Mouse (Mus musculus) layer of hippocampus, adult 2 months (tissue): ENCODE measurements around the gene Hist1h2bn. TPM values are rescaled to one million over a fixed set of nuclear protein-coding genes. Genes with fewer than 3 reads are reported as not detected.
"Not testable (repeated sequence)": the region's sequence is repeated elsewhere in the genome, so short reads cannot be mapped to it uniquely, and the experiment has no call there.

Experiments used
- DNase-seq, 2 experiments: peaks; one replicate each; pipeline ENCODE4 v3.0.0; 2022; ENCODE audit warnings: low spot score in 2 of 2
- H3K27ac ChIP-seq: fragments of 200-600 bp; 2 replicates; pipeline ENCODE4 v1.8.1; 2022
- H3K4me3 ChIP-seq: fragments of 200-600 bp; 2 replicates; pipeline ENCODE4 v1.8.1; 2022; ENCODE audit warnings: mild to moderate bottlenecking
- CTCF ChIP-seq: fragments of 200-600 bp; conservative IDR thresholded peaks from 2 replicates; pipeline ENCODE4 v1.8.1; 2022; ENCODE audit warnings: antibody characterized with exemption, mild to moderate bottlenecking, moderate library complexity
- total RNA-seq, 2 experiments: library from RNA; stranded (reverse); gene quantifications; 2 replicates each; pipeline ENCODE4 v1.2.3; 2021

Gene Hist1h2bn
- total RNA-seq, 2 experiments from 2014 or later: 8.3 to 9.4 TPM

DNA sequence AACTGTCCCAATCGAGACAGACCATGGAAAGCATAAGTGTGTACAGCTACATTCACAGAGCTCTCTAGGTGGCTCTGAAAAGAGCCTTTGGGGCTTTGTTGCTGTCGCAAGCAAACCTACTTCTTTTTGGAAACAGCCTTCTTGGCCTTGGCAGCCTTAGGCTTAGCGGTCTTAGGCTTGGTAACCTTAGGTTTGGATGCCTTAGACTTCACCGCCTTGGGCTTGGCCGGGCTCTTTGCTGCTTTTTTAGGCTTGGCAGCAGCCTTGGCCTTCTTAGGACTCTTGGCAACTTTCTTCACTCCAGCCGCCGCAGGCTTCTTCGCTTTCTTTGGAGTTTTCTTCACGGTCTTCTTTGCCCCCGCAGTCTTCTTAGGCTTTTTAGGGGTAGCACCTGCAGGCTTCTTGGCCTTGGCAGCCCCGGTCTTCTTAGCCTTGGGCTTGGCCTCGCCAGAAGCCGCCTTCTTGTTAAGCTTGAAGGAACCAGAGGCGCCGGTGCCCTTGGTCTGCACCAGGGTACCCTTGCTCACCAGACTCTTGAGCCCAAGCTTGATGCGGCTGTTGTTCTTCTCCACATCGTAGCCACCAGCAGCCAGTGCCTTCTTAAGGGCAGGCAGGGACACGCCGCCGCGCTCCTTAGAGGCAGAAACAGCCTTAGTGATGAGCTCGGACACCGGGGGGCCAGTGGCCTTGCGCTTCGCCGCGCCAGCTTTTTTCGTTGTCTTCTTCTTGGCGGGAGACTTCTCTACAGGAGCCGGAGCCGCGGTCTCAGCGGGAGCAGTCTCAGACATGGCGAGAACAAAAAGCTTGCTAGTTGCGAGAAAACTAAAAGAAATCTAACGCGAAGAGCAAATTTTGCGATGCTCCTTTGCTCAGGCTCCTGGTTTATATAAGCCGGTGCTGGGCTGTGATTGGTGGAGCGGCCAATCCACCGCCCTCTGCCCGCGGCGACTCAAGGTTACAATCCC is 26.1 kb downstream of the Hist1h2bn start, which contains the start of gene Hist1h1b:
TSS of gene Hist1h1b (minus strand) at position 859 of the 965 bp plus-strand sequence.
- TF ChIP-seq CTCF: no peak
- peak within 1 kb of the TSS; percentile 80 for H3K27ac ChIP-seq
- DNase-seq: peak; percentile 23 to 49
- H3K4me3 ChIP-seq: peak within 1 kb of the TSS; percentile 64

DNA sequence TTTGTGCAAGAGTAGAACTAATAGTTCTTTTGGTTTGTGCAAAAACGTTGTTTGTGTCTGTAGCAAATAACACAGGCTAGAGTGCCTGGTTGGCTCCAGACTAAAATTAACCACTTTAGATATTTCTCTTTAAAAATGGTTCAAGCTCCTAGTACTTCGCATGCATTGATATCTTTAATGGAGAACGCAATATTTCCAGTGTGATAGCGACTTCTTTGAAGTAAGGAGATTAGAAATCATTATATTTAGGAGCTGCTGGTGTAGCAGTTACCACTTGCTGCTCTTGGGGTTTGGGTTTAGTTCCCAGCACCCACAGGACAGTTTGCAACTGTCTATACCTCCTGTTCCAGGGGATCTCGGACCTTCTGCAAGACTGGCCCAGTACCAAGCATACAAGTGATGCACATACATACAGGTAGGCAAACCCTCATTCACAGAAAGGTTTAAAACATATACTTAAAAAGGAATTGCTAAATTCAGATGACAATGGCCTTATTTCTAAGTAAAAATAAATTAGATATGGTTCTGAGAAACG is 27.2 kb downstream of the Hist1h2bn start:
- H3K4me3 ChIP-seq: peak overlapping the region; percentile 64
- no peak for DNase-seq
- no peak overlapping the region for H3K27ac ChIP-seq
- TF ChIP-seq CTCF: no peak

DNA sequence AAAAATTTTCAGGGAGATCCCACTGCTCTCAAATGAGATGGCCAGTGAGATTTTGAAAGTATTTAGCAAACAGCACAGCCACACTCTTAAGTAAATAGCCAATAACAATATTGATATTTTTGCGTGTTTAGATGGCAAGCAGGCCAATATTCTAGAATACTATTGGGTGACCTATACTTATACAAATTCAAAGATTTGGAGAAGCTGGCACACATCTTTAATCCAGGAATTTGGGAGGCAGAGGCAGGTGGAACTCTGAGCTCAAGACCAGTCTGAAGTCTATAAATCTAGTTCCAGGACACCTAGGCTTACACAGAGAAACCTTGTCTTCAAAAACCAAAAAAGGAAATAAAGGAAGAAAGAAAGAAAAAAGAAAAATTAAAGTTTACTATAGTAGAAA is 27.7 kb downstream of the Hist1h2bn start:
- Histone ChIP-seq H3K27ac (no peak overlapping the region), H3K4me3 (no peak overlapping the region)
- no peak for DNase-seq
- TF ChIP-seq CTCF: no peak

DNA sequence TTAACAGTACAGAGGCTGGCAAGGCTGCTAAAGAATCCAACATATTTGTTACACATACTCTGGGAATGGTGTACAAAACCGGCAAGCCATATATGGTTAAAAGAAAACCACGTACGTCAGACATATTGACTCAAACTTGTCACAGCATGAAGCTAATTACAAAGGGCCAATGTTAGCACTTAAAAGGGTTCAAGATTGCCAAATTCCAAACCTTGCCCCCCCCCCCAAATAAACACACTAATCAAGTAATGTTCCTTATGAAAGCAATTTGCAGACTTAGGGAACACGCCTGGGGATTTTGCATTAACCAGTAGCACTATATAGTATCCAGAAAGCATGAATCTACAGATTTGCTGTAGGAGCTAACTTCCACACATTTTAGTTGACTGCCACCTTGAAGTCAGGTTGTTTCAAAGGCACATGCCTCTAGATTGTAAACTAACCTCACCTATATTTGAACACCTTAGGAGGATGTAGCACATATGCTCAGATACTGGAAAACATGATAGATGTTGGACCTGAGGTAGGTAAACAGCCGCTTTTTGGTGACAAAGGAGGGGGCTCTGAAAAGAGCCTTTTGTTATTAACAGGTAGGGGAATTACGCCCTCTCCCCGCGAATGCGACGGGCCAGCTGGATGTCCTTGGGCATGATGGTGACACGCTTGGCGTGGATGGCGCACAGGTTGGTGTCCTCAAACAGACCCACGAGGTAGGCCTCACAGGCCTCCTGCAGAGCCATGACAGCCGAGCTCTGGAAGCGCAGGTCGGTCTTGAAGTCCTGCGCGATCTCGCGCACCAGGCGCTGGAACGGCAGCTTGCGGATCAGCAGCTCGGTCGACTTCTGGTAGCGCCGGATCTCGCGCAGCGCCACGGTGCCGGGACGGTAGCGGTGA is 28.7 kb downstream of the Hist1h2bn start:
- DNase-seq: not testable (repeated sequence)
- H3K27ac ChIP-seq: peak overlapping the region; percentile 80
- H3K4me3 ChIP-seq: peak overlapping the region; percentile 59

DNA sequence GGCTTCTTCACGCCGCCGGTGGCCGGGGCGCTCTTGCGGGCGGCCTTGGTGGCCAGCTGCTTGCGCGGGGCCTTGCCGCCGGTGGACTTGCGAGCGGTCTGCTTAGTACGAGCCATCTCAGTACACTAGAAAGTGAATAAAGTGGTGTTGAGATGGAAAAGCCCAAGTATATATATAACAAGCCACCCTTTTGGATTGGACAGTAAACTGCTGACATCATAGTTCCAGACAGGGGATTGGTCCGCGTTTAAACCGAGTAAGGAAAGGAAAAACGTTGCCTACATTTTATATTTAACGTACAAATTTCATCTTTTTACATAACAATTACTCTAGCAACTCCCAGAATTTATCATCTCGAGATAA is 29.3 kb downstream of the Hist1h2bn start, which contains the start of gene Hist1h3i:
TSS of gene Hist1h3i (minus strand) at position 116 of the 363 bp plus-strand sequence.
- no peak for TF ChIP-seq CTCF
- peak; percentile 75 to 88 for DNase-seq
- H3K27ac ChIP-seq: peak within 1 kb of the TSS; percentile 80
- peak within 1 kb of the TSS; percentile 59 for H3K4me3 ChIP-seq

DNA sequence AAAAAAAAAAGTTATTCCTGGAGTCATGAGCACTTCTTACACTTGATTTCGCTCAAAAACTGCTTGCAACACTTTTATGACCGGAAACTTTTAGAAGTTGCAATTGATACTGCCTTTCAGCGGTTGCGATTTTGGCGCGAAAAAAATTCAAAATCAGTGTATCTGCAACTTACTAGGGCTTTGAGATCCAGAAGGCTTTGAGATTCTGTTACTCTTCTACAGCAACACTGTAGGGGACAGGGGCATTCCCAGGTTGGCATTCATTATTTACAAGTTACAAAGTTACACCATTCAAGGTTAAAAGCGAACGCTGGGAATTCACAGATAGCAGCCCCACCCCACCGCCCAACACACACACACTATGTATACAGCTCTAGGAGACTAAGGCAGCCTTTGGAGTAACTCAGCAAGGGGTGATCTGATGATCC is 29.8 kb downstream of the Hist1h2bn start:
- peak overlapping the region; percentile 59 for H3K4me3 ChIP-seq
- peak in 1 of 2 experiments; percentile 31 for DNase-seq
- no peak for TF ChIP-seq CTCF
- H3K27ac ChIP-seq: peak overlapping the region; percentile 40

DNA sequence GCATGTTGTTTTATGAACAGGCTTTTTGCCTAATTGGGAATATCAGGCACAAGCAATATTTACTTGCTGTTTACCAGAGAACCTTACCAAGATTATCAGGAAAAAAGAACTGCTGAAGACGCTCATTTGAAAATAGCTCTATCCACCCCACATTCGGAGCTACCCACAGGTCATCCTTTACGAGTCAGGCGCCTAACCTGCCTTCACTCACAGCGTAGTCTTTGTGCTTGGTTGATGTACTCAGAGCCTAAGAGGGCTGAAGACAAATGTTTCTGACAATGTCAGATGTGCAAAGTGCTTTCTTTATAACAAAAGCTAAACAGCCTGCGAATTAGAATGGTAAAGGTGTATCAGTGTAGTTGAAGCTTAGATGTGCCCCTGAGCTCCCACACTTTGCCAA is 30.4 kb downstream of the Hist1h2bn start:
- no peak for DNase-seq
- Histone ChIP-seq H3K27ac (no peak overlapping the region), H3K4me3 (no peak overlapping the region)
- no peak for TF ChIP-seq CTCF

DNA sequence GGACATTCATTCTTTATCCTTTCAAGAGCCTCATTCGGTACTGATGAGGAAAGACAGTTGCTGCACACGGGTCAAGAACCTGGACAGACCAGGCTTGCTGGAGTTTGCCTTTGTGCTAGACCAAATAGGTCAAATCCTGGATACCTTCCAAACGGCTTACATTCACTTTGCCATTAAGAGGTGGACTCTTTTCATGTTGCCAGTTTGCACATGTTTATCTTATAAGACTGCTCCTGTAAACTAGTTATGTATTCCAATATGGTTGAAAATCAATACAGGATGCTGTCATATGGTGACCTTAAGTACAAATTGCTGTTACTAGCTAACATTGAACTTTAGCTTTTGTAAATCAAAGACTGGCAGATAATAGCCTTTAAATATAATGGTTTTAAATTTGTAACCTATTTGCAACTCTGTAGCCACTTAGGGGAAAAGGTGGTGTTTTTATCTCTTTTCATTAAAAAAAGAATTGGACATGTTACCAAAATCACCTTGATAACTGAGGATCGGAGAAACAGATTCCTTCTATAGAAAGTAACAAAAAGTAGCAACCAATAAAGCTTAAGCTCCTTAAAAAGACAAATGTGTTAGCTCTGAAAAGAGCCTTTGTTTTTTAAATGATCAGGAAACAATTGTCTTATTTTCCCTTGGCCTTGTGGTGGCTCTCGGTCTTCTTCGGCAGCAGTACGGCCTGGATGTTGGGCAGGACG is 32.4 kb downstream of the Hist1h2bn start:
- DNase-seq: no peak
- no peak; the same call in 1 of the 2 replicates for TF ChIP-seq CTCF
- peak overlapping the region; percentile 34 for H3K4me3 ChIP-seq
- peak overlapping the region; percentile 62 for H3K27ac ChIP-seq

DNA sequence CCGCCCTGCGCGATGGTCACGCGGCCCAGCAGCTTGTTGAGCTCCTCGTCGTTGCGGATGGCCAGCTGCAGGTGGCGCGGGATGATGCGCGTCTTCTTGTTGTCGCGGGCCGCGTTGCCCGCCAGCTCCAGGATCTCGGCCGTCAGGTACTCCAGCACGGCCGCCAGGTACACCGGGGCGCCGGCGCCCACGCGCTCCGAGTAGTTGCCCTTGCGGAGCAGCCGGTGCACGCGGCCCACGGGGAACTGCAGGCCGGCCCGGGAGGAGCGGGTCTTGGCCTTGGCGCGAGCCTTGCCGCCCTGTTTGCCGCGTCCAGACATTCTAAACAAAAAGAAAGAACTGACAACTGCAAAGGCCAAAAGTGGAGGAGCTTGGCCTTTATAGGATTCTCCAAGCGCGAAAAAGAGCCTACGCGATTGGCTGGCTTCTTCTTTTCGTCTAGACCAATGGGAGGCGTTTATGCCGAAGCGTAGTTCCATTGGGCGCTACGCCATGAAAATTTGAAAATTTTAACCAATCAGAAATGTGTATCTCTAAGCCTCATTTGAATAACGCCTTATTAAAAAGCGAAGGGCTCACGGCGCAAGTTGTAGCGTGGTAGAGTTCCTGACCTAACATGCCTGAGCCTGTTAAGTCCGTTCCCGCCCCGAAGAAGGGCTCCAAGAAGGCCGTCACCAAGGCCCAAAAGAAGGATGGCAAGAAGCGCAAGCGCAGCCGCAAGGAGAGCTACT is 33.1 kb downstream of the Hist1h2bn start, which contains the start of the genes Hist1h2an and Hist1h2bp:
TSS of gene Hist1h2an (minus strand) at position 320 of the 731 bp plus-strand sequence.
TSS of gene Hist1h2bp (plus strand) at position 563 of the 731 bp plus-strand sequence.
- Histone ChIP-seq H3K4me3 (peak within 1 kb of the TSS; percentile 56), H3K27ac (peak within 1 kb of the TSS; percentile 62)
- peak; percentile 94 to 96 for DNase-seq
- TF ChIP-seq CTCF: peak; percentile 10; the same call in 1 of the 2 replicates

DNA sequence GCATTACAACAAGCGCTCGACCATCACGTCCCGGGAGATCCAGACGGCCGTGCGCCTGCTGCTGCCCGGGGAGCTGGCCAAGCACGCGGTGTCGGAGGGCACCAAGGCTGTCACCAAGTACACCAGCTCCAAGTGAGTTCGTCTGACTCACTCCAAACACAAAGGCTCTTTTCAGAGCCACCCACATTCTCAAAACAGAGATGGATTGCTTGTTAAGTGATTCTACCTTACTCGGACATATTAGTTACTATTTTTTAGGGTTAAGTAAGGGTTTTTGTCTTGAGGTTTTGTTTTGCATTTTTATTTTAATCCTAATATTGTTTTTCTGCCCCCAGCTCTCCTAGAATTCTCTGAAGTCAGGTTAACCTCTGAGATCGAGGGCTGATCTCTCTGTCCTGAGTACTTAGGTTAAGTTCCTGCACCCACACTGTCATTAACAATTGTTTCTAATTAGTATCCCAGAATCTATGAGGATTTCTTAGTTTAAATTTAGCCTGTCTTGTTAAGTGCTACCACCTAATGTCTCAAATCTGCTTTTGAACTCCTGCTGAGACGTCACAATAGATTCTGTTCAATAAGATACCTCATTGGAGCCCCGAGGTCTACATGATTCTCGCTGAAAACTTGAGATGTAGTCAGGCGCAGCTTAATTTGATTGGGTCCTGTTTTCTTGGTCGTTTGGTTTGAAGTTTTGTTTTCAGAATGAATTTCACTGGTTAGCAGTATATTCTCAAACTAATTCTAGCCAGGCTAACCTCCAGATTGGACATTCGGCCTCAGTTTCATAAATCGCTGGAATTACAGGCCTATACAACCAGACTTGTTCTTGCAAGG is 34.1 kb downstream of the Hist1h2bn start:
- no peak for DNase-seq
- TF ChIP-seq CTCF: no peak
- H3K4me3 ChIP-seq: peak overlapping the region; percentile 56
- H3K27ac ChIP-seq: no peak overlapping the region

DNA sequence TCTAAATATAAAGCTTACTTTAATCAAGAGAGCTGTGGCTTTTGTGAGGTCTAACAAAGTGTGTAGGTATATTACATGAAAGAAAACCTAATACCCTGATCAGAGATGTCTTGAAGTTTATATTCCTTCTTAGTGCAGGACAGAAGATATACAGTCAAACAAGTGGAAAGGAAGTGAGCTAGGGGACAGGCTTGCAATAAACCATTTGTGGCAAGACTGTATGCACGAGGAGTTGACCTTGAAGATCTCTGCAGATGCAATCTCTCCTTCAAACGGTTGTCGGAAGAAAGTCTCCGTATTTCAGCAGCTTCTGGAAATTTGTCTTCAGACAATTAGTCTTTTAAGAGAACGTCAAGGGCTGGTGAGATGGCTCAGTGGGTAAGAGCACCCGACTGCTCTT is 36.0 kb downstream of the Hist1h2bn start:
- no peak for TF ChIP-seq CTCF
- H3K27ac ChIP-seq: no peak overlapping the region
- no peak for DNase-seq
- no peak overlapping the region for H3K4me3 ChIP-seq
